Mouse (Mus musculus) MEL (cell line): Measurements from ENCODE around the gene Abcb10.

ENCODE experiments used
- CTCF ChIP-seq, 3 experiments: IDR thresholded peaks in 2 of 3; conservative IDR thresholded peaks in 1 of 3; 2 replicates each; pipeline ENCODE4 v1.5.1; 2011 to 2012; ENCODE audit warnings: low read length in 3 of 3, low read depth in 2 of 3, mild to moderate bottlenecking in 2 of 3, improper control_type of control experiment in 1 of 3, inconsistent platforms in 1 of 3, mixed read lengths in 1 of 3, moderate library complexity in 1 of 3; ENCODE audit not compliant: control insufficient read depth in 1 of 3, insufficient read depth in 1 of 3, poor library complexity in 1 of 3, severe bottlenecking in 1 of 3
- EP300 ChIP-seq, 2 experiments: IDR thresholded peaks; 2 replicates each; pipeline ENCODE4 v1.6.1; 2011; ENCODE audit warnings: improper control_type of control experiment in 2 of 2, low read length in 2 of 2, low read depth in 1 of 2, mild to moderate bottlenecking in 1 of 2
- HCFC1 ChIP-seq: IDR thresholded peaks from 2 replicates; pipeline ENCODE4 v1.6.1; 2012; ENCODE audit warnings: low read depth, mild to moderate bottlenecking, inconsistent platforms, low read length, improper control_type of control experiment, moderate library complexity
- MAFK ChIP-seq: IDR thresholded peaks from 2 replicates; pipeline ENCODE4 v1.6.1; 2011; ENCODE audit warnings: low read depth, mild to moderate bottlenecking, low read length, improper control_type of control experiment, borderline replicate concordance
- MXI1 ChIP-seq: IDR thresholded peaks from 2 replicates; pipeline ENCODE4 v1.6.1; 2011; ENCODE audit warnings: mild to moderate bottlenecking, low read depth, low read length, improper control_type of control experiment
- MYB ChIP-seq: IDR thresholded peaks from 2 replicates; pipeline ENCODE4 v1.6.1; 2011; ENCODE audit warnings: mild to moderate bottlenecking, low read depth, low read length, improper control_type of control experiment
- NELFE ChIP-seq: IDR thresholded peaks from 2 replicates; pipeline ENCODE4 v1.6.1; 2011; ENCODE audit warnings: low read depth, low read length, improper control_type of control experiment
- POLR2A ChIP-seq, 2 experiments: IDR thresholded peaks; 2 replicates each; pipeline ENCODE4 v1.6.1; 2011 to 2012; ENCODE audit warnings: low read length in 2 of 2, mild to moderate bottlenecking in 2 of 2, control low read depth in 1 of 2, improper control_type of control experiment in 1 of 2, low read depth in 1 of 2, moderate library complexity in 1 of 2; ENCODE audit not compliant: control insufficient read depth in 1 of 2, insufficient read depth in 1 of 2, poor library complexity in 1 of 2
- TBP ChIP-seq: IDR thresholded peaks from 2 replicates; pipeline ENCODE4 v1.8.0; 2011; ENCODE audit warnings: low read depth, low read length, improper control_type of control experiment
- TCF12 ChIP-seq: IDR thresholded peaks from 2 replicates; pipeline ENCODE4 v1.6.1; 2014; ENCODE audit warnings: low read depth, mild to moderate bottlenecking, inconsistent platforms, low read length, improper control_type of control experiment, moderate library complexity
- ZNF384 ChIP-seq: IDR thresholded peaks from 2 replicates; pipeline ENCODE4 v1.6.1; 2012; ENCODE audit warnings: low read depth, mild to moderate bottlenecking, inconsistent platforms, low read length, improper control_type of control experiment

DNA sequence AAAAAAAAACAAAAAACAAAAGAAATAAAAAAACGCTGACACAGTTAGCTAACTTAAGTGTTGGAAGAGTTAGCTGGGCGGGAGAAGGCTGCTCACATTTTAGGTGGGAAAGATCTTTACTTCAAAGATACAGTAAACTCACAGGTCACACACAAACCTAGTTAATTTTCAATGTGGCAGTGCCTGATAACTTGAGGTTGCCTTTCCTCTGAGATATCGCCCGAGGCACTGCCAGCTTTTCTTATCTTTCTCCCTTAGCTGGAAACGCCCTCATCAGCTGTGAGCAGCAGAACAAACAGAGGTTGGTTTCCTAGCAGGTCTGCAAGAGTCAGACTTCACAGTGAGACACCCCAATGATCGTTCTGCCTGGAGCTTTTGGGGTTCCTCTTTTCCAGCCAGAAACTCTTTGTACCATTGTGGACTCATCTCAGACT is 5.7 kb upstream of the Abcb10 start:
- TF ChIP-seq HCFC1 (peak; percentile 57), TBP (peak; percentile 65; the same call in 1 of the 2 replicates), TCF12 (peak; percentile 100), CTCF (IDR thresholded peaks at IDR 0.05 in 2 of 3, conservative IDR thresholded peaks at IDR 0.05 in 1 of 3; ENCODE audit: control insufficient read depth in 1 of 3, insufficient read depth in 1 of 3, low read depth in 2 of 3, low read length in 3 of 3, poor library complexity in 1 of 3, severe bottlenecking in 1 of 3) (no peak), ZNF384 (peak; percentile 91), MXI1 (peak; percentile 66; the same call in 1 of the 2 replicates), POLR2A (IDR thresholded peaks at IDR 0.05; ENCODE audit: control insufficient read depth in 1 of 2, insufficient read depth in 1 of 2, low read depth in 1 of 2, low read length in 2 of 2, poor library complexity in 1 of 2) (peak in 1 of 2 experiments; percentile 49; a peak in 1 of 4 replicates), MYB (peak; percentile 75), NELFE (no peak), MAFK (peak; percentile 75; the same call in 1 of the 2 replicates), EP300 (IDR thresholded peaks at IDR 0.05; ENCODE audit: low read depth in 1 of 2, low read length in 2 of 2) (peak; percentile 99 to 100)
